Mouse (Mus musculus): ENCODE results near the gene Dnajb12.

DNA sequence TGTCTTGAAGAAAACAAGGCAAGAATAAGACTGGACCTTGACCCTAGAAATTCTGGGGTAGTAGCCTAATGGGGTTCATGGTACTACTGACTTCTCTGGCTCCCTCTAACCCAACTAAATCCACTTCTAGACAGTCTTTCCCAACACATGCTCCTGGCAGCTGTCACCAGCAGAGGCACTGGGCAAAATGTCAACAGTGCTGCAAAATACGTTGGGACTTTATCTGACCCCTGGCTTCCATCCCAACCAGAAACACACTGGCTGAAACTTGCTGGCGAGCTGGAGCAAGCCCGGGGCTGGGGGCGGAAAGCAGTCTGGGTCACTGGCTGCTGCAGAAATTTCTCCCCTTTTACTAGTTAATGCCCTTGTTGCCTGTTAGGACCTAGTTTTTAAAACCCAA is 36.8 kb downstream of the Dnajb12 start:
- TF ChIP-seq POLR2A (IDR thresholded peaks at IDR 0.05; ENCODE audit: control insufficient read depth, low read depth, low read length) (no peak), CTCF (IDR thresholded peaks at IDR 0.05; ENCODE audit: control insufficient read depth, insufficient read depth, insufficient replicate concordance, low read depth, low read length) (no peak)
